Mouse (Mus musculus): ENCODE data around the gene Leng8. TPM values are rescaled to one million over a fixed set of nuclear protein-coding genes. Genes with fewer than 3 reads are reported as not detected.
"Not testable (repeated sequence)": the region's sequence is repeated elsewhere in the genome, so short reads cannot be mapped to it uniquely, and the experiment has no call there.

The Leng8 gene
- polyA plus RNA-seq, 1 experiment = 81.4 TPM

- Histone ChIP-seq H3K4me3 (ENCODE audit: insufficient read depth, low read length) (no peak overlapping the region), H3K4me1 (ENCODE audit: control insufficient read depth, insufficient read depth, low read length) (0 out of 2 replicates have a peak, but pooled peaks cover 5% of the 10 kb centered on the region), H3K27ac (ENCODE audit: insufficient read depth, low read length) (no peak overlapping the region)
- no peak for TF ChIP-seq CTCF (IDR thresholded peaks at IDR 0.05; ENCODE audit: borderline replicate concordance, insufficient read depth, low read length)
- TF ChIP-seq POLR2A (IDR thresholded peaks at IDR 0.05; ENCODE audit: low read depth, low read length) = no peak
These were observed 14.4 kb downstream of the Leng8 start for GRCm38 (mm10) chr7:4151241-4151640.

- no peak for TF ChIP-seq CTCF (IDR thresholded peaks at IDR 0.05; ENCODE audit: borderline replicate concordance, insufficient read depth, low read length)
- TF ChIP-seq POLR2A (IDR thresholded peaks at IDR 0.05; ENCODE audit: low read depth, low read length) = no peak
- Histone ChIP-seq H3K4me3 (ENCODE audit: insufficient read depth, low read length) (no peak overlapping the region), H3K4me1 (ENCODE audit: control insufficient read depth, insufficient read depth, low read length) (0 out of 2 replicates have a peak, but pooled peaks cover 5% of the 10 kb centered on the region), H3K27ac (ENCODE audit: insufficient read depth, low read length) (no peak overlapping the region)
These were observed 17.5 kb downstream of the Leng8 start for GRCm38 (mm10) chr7:4154356-4154755.

- no peak overlapping the region for H3K4me3 ChIP-seq (ENCODE audit: insufficient read depth, low read length)
- no peak overlapping the region for H3K27ac ChIP-seq (ENCODE audit: insufficient read depth, low read length)
- H3K4me1 ChIP-seq (ENCODE audit: control insufficient read depth, insufficient read depth, low read length) = 0 out of 2 replicates have a peak, but pooled peaks cover 4% of the 10 kb centered on the region
- TF ChIP-seq CTCF (IDR thresholded peaks at IDR 0.05; ENCODE audit: borderline replicate concordance, insufficient read depth, low read length) (no peak), POLR2A (IDR thresholded peaks at IDR 0.05; ENCODE audit: low read depth, low read length) (no peak)
These were observed 18.1 kb downstream of the Leng8 start for GRCm38 (mm10) chr7:4154976-4155375.

GRCm38 (mm10) chr7:4161596-4161995 lies 24.8 kb downstream of the Leng8 start:
- H3K27ac ChIP-seq (ENCODE audit: insufficient read depth, low read length); H3K4me1 ChIP-seq (ENCODE audit: control insufficient read depth, insufficient read depth, low read length); H3K4me3 ChIP-seq (ENCODE audit: insufficient read depth, low read length): not testable (repeated sequence)

- TF ChIP-seq POLR2A (IDR thresholded peaks at IDR 0.05; ENCODE audit: low read depth, low read length) (no peak; the same call in 1 of the 2 replicates), CTCF (IDR thresholded peaks at IDR 0.05; ENCODE audit: borderline replicate concordance, insufficient read depth, low read length) (no peak)
- H3K27ac ChIP-seq (ENCODE audit: insufficient read depth, low read length) = peak overlapping the region; percentile 65
- peak overlapping the region; percentile 76 for H3K4me3 ChIP-seq (ENCODE audit: insufficient read depth, low read length)
- peaks cover 5% of the 10 kb centered on the region; the same call in 1 of the 2 replicates for H3K4me1 ChIP-seq (ENCODE audit: control insufficient read depth, insufficient read depth, low read length)
These were observed 26.8 kb downstream of the Leng8 start for GRCm38 (mm10) chr7:4163571-4164072.

GRCm38 (mm10) chr7:4164090-4164910 lies 27.5 kb downstream of the Leng8 start, which contains the start of gene Cdc42ep5:
Gene Cdc42ep5, minus strand, starts transcription at chr7:4164860.
- TF ChIP-seq CTCF (IDR thresholded peaks at IDR 0.05; ENCODE audit: borderline replicate concordance, insufficient read depth, low read length) (no peak), POLR2A (IDR thresholded peaks at IDR 0.05; ENCODE audit: low read depth, low read length) (peak; percentile 51)
- Histone ChIP-seq H3K4me3 (ENCODE audit: insufficient read depth, low read length) (peak within 1 kb of the TSS; percentile 76), H3K4me1 (ENCODE audit: control insufficient read depth, insufficient read depth, low read length) (peaks cover 5% of the 10 kb centered on the region; the same call in 1 of the 2 replicates), H3K27ac (ENCODE audit: insufficient read depth, low read length) (peak within 1 kb of the TSS; percentile 65)

GRCm38 (mm10) chr7:4165286-4165685 lies 28.4 kb downstream of the Leng8 start:
- TF ChIP-seq POLR2A (IDR thresholded peaks at IDR 0.05; ENCODE audit: low read depth, low read length) (no peak), CTCF (IDR thresholded peaks at IDR 0.05; ENCODE audit: borderline replicate concordance, insufficient read depth, low read length) (no peak)
- H3K4me3 ChIP-seq (ENCODE audit: insufficient read depth, low read length) = peak overlapping the region; percentile 24
- peaks cover 5% of the 10 kb centered on the region; the same call in 1 of the 2 replicates for H3K4me1 ChIP-seq (ENCODE audit: control insufficient read depth, insufficient read depth, low read length)
- peak overlapping the region; percentile 44; the same call in 1 of the 2 replicates for H3K27ac ChIP-seq (ENCODE audit: insufficient read depth, low read length)

- Histone ChIP-seq H3K4me1 (ENCODE audit: control insufficient read depth, insufficient read depth, low read length) (peaks cover 5% of the 10 kb centered on the region; the same call in 1 of the 2 replicates), H3K4me3 (ENCODE audit: insufficient read depth, low read length) (no peak overlapping the region), H3K27ac (ENCODE audit: insufficient read depth, low read length) (no peak overlapping the region)
- no peak for TF ChIP-seq POLR2A (IDR thresholded peaks at IDR 0.05; ENCODE audit: low read depth, low read length)
- TF ChIP-seq CTCF (IDR thresholded peaks at IDR 0.05; ENCODE audit: borderline replicate concordance, insufficient read depth, low read length) = no peak
These were observed 30.3 kb downstream of the Leng8 start for GRCm38 (mm10) chr7:4167098-4167497.

GRCm38 (mm10) chr7:4170193-4170938 lies 33.5 kb downstream of the Leng8 start:
- Histone ChIP-seq H3K4me3 (ENCODE audit: insufficient read depth, low read length) (no peak overlapping the region), H3K27ac (ENCODE audit: insufficient read depth, low read length) (no peak overlapping the region), H3K4me1 (ENCODE audit: control insufficient read depth, insufficient read depth, low read length) (0 out of 2 replicates have a peak, but pooled peaks cover under 1% of the 10 kb centered on the region)
- no peak for TF ChIP-seq POLR2A (IDR thresholded peaks at IDR 0.05; ENCODE audit: low read depth, low read length)
- TF ChIP-seq CTCF (IDR thresholded peaks at IDR 0.05; ENCODE audit: borderline replicate concordance, insufficient read depth, low read length) = no peak
